Mouse (Mus musculus) layer of hippocampus, postnatal 36 days (tissue): ENCODE data around the gene Cyp17a1. TPM values are rescaled to one million over a fixed set of nuclear protein-coding genes. Genes with fewer than 3 reads are reported as not detected.

Source experiments
- total RNA-seq, 2 experiments: library from RNA; stranded (reverse); gene quantifications; 2 replicates each; pipeline ENCODE4 v1.2.3; 2021

Gene Cyp17a1
- total RNA-seq, 2 experiments from 2014 or later: not detected

Other genes with a start within 250 kb of the Cyp17a1 start
- gene Trim8, start 171.5 kb downstream of the Cyp17a1 start, total RNA-seq: 100 to 1,000 TPM; 105 TPM
- 100 to 1,000 TPM; 123 to 126 TPM for gene Arl3, start 100.0 kb downstream of the Cyp17a1 start, total RNA-seq
- gene Sfxn2, start 99.8 kb downstream of the Cyp17a1 start, total RNA-seq: 1 to 10 TPM; 4.9 to 8.5 TPM
- gene Wbp1l, start 74.1 kb downstream of the Cyp17a1 start, total RNA-seq: 10 to 100 TPM; 39.9 to 40.8 TPM
- gene Borcs7, start 16.7 kb upstream of the Cyp17a1 start, total RNA-seq: 10 to 100 TPM; 20.6 to 22.0 TPM
- gene As3mt, start 34.3 kb upstream of the Cyp17a1 start, total RNA-seq: 10 to 100 TPM; 21.3 to 22.4 TPM
- gene Cnnm2, start 88.4 kb upstream of the Cyp17a1 start, total RNA-seq: 10 to 100 TPM; 36.6 to 39.8 TPM